Mouse (Mus musculus): ENCODE results near the gene Amdhd1.
"Not testable (repeated sequence)": the region's sequence is repeated elsewhere in the genome, so short reads cannot be mapped to it uniquely, and the experiment has no call there.

The Amdhd1 gene

GRCm38 (mm10) chr10:93539775-93540430 is at the start of gene Amdhd1:
Gene Amdhd1 (minus strand): TSS chr10:93540033.
- DNase-seq (ENCODE audit: low spot score) = peak; percentile 84

- peak; percentile 93 for DNase-seq (ENCODE audit: low spot score)
Measured at GRCm38 (mm10) chr10:93589281-93589848, 49.5 kb upstream of the Amdhd1 start, which contains the start of gene Snrpf. Gene Snrpf (minus strand): TSS chr10:93589706.

- DNase-seq (ENCODE audit: low spot score) = no peak
Measured at GRCm38 (mm10) chr10:93588796-93589195, 49.0 kb upstream of the Amdhd1 start.

GRCm38 (mm10) chr10:93577271-93577886 is 37.5 kb upstream of the Amdhd1 start:
- DNase-seq (ENCODE audit: low spot score) = peak; percentile 85

GRCm38 (mm10) chr10:93575960-93576359 is 36.1 kb upstream of the Amdhd1 start:
- no peak for DNase-seq (ENCODE audit: low spot score)

GRCm38 (mm10) chr10:93574966-93575365 is 35.1 kb upstream of the Amdhd1 start:
- DNase-seq (ENCODE audit: low spot score) = no peak

GRCm38 (mm10) chr10:93572209-93572608 is 32.4 kb upstream of the Amdhd1 start:
- DNase-seq (ENCODE audit: low spot score) = no peak

- no peak for DNase-seq (ENCODE audit: low spot score)
Measured at GRCm38 (mm10) chr10:93568671-93569070, 28.8 kb upstream of the Amdhd1 start.

GRCm38 (mm10) chr10:93567841-93568566 is 28.2 kb upstream of the Amdhd1 start:
- DNase-seq (ENCODE audit: low spot score) = no peak

GRCm38 (mm10) chr10:93567066-93567465 is 27.2 kb upstream of the Amdhd1 start:
- DNase-seq (ENCODE audit: low spot score) = no peak

- DNase-seq (ENCODE audit: low spot score) = no peak
Measured at GRCm38 (mm10) chr10:93564518-93565090, 24.8 kb upstream of the Amdhd1 start.

GRCm38 (mm10) chr10:93559786-93560185 is 20.0 kb upstream of the Amdhd1 start:
- DNase-seq (ENCODE audit: low spot score) = no peak

GRCm38 (mm10) chr10:93557971-93558370 is 18.1 kb upstream of the Amdhd1 start:
- DNase-seq (ENCODE audit: low spot score) = not testable (repeated sequence)

GRCm38 (mm10) chr10:93552596-93552995 is 12.8 kb upstream of the Amdhd1 start:
- no peak for DNase-seq (ENCODE audit: low spot score)

- no peak for DNase-seq (ENCODE audit: low spot score)
Measured at GRCm38 (mm10) chr10:93549821-93550220, 10.0 kb upstream of the Amdhd1 start.

GRCm38 (mm10) chr10:93548991-93549390 is 9.2 kb upstream of the Amdhd1 start:
- peak; percentile 82 for DNase-seq (ENCODE audit: low spot score)

GRCm38 (mm10) chr10:93547741-93548270 is 8.0 kb upstream of the Amdhd1 start:
- DNase-seq (ENCODE audit: low spot score) = no peak

GRCm38 (mm10) chr10:93544172-93544571 is 4.3 kb upstream of the Amdhd1 start:
- DNase-seq (ENCODE audit: low spot score) = no peak

- DNase-seq (ENCODE audit: low spot score) = no peak
Measured at GRCm38 (mm10) chr10:93543176-93543575, 3.3 kb upstream of the Amdhd1 start.

GRCm38 (mm10) chr10:93542356-93542755 is 2.5 kb upstream of the Amdhd1 start:
- no peak for DNase-seq (ENCODE audit: low spot score)

GRCm38 (mm10) chr10:93541585-93541984 is 1.8 kb upstream of the Amdhd1 start:
- DNase-seq (ENCODE audit: low spot score) = no peak
